Mouse (Mus musculus): ENCODE measurements around the gene Elmo2. TPM values are rescaled to one million over a fixed set of nuclear protein-coding genes. Genes with fewer than 3 reads are reported as not detected.

Elmo2 gene
- polyA plus RNA-seq, 2 experiments, result 77.7 to 83.0 TPM

GRCm38 (mm10) chr2:165323928-165324327, 2.4 kb downstream of the Elmo2 start:
- Histone ChIP-seq H3K27me3 (ENCODE audit: control insufficient read depth, insufficient read depth, low read length) (no peaks in the 10 kb centered on the region), H3K4me3 (replicated peaks; ENCODE audit: low read length) (no peak overlapping the region), H3K4me1 (ENCODE audit: control insufficient read depth, insufficient read depth, low read length) (peaks cover 22% of the 10 kb centered on the region), H3K4me2 (replicated peaks; ENCODE audit: low read depth, low read length, severe bottlenecking) (no peak overlapping the region), H3K9ac (ENCODE audit: low read depth, low read length, severe bottlenecking) (peak overlapping the region; percentile 36; the same call in 1 of the 2 replicates), H3K9me3 (ENCODE audit: control insufficient read depth, low read length) (no peaks in the 10 kb centered on the region), H3K27ac (replicated peaks; ENCODE audit: low read depth, low read length) (no peak overlapping the region), H3K36me3 (ENCODE audit: control insufficient read depth, insufficient read depth, low read length) (0 out of 2 replicates have a peak, but pooled peaks cover 4% of the 10 kb centered on the region)
- no peak for TF ChIP-seq POLR2A (IDR thresholded peaks at IDR 0.05; ENCODE audit: borderline replicate concordance, extremely low read depth, insufficient read depth, insufficient read length)
- no peak for DNase-seq (ENCODE audit: low spot score)
- ATAC-seq (ENCODE audit: low FRiP score, low read depth), result no peak
- 58% methylated on average over 5 of the region's 5 CpGs for WGBS

GRCm38 (mm10) chr2:165323484-165323883, 2.8 kb downstream of the Elmo2 start:
- 0 out of 2 replicates have a peak, but pooled peaks cover 4% of the 10 kb centered on the region for H3K36me3 ChIP-seq (ENCODE audit: control insufficient read depth, insufficient read depth, low read length)
- 71% methylated on average over 5 of the region's 5 CpGs for WGBS
- no peak overlapping the region for H3K27ac ChIP-seq (replicated peaks; ENCODE audit: low read depth, low read length)
- DNase-seq (ENCODE audit: low spot score) (no peak), ATAC-seq (ENCODE audit: low FRiP score, low read depth) (no peak)
- no peaks in the 10 kb centered on the region for H3K27me3 ChIP-seq (ENCODE audit: control insufficient read depth, insufficient read depth, low read length)
- H3K4me3 ChIP-seq (replicated peaks; ENCODE audit: low read length), result no peak overlapping the region
- no peak overlapping the region for H3K4me2 ChIP-seq (replicated peaks; ENCODE audit: low read depth, low read length, severe bottlenecking)
- H3K4me1 ChIP-seq (ENCODE audit: control insufficient read depth, insufficient read depth, low read length), result peaks cover 23% of the 10 kb centered on the region
- no peak for TF ChIP-seq POLR2A (IDR thresholded peaks at IDR 0.05; ENCODE audit: borderline replicate concordance, extremely low read depth, insufficient read depth, insufficient read length)
- no peaks in the 10 kb centered on the region for H3K9me3 ChIP-seq (ENCODE audit: control insufficient read depth, low read length)
- 0 out of 2 replicates have a peak overlapping the region, but pooled peaks have one; percentile 36 for H3K9ac ChIP-seq (ENCODE audit: low read depth, low read length, severe bottlenecking)

- Histone ChIP-seq H3K4me1 (ENCODE audit: control insufficient read depth, insufficient read depth, low read length) (peaks cover 33% of the 10 kb centered on the region), H3K9ac (ENCODE audit: low read depth, low read length, severe bottlenecking) (no peak overlapping the region), H3K27me3 (ENCODE audit: control insufficient read depth, insufficient read depth, low read length) (no peaks in the 10 kb centered on the region), H3K36me3 (ENCODE audit: control insufficient read depth, insufficient read depth, low read length) (0 out of 2 replicates have a peak, but pooled peaks cover 4% of the 10 kb centered on the region), H3K9me3 (ENCODE audit: control insufficient read depth, low read length) (no peaks in the 10 kb centered on the region), H3K4me2 (replicated peaks; ENCODE audit: low read depth, low read length, severe bottlenecking) (no peak overlapping the region), H3K27ac (replicated peaks; ENCODE audit: low read depth, low read length) (no peak overlapping the region), H3K4me3 (replicated peaks; ENCODE audit: low read length) (no peak overlapping the region)
- DNase-seq (ENCODE audit: low spot score) (no peak), ATAC-seq (ENCODE audit: low FRiP score, low read depth) (no peak)
- TF ChIP-seq POLR2A (IDR thresholded peaks at IDR 0.05; ENCODE audit: borderline replicate concordance, extremely low read depth, insufficient read depth, insufficient read length), result no peak
- 82% methylated on average over 22 of the region's 22 CpGs for WGBS
Observed at GRCm38 (mm10) chr2:165321981-165322735, 4.1 kb downstream of the Elmo2 start.

- H3K4me1 ChIP-seq (ENCODE audit: control insufficient read depth, insufficient read depth, low read length), result peaks cover 29% of the 10 kb centered on the region
- DNase-seq (ENCODE audit: low spot score) (no peak), ATAC-seq (ENCODE audit: low FRiP score, low read depth) (no peak)
- 0 out of 2 replicates have a peak, but pooled peaks cover 4% of the 10 kb centered on the region for H3K36me3 ChIP-seq (ENCODE audit: control insufficient read depth, insufficient read depth, low read length)
- H3K9ac ChIP-seq (ENCODE audit: low read depth, low read length, severe bottlenecking), result no peak overlapping the region
- H3K4me3 ChIP-seq (replicated peaks; ENCODE audit: low read length), result no peak overlapping the region
- no peaks in the 10 kb centered on the region for H3K27me3 ChIP-seq (ENCODE audit: control insufficient read depth, insufficient read depth, low read length)
- H3K27ac ChIP-seq (replicated peaks; ENCODE audit: low read depth, low read length), result no peak overlapping the region
- no peak overlapping the region for H3K4me2 ChIP-seq (replicated peaks; ENCODE audit: low read depth, low read length, severe bottlenecking)
- TF ChIP-seq POLR2A (IDR thresholded peaks at IDR 0.05; ENCODE audit: borderline replicate concordance, extremely low read depth, insufficient read depth, insufficient read length), result no peak
- no peaks in the 10 kb centered on the region for H3K9me3 ChIP-seq (ENCODE audit: control insufficient read depth, low read length)
- WGBS, result 70% methylated on average over 8 of the region's 8 CpGs
Observed at GRCm38 (mm10) chr2:165321381-165321888, 4.8 kb downstream of the Elmo2 start.

GRCm38 (mm10) chr2:165320531-165321150, 5.6 kb downstream of the Elmo2 start:
- ATAC-seq (ENCODE audit: low FRiP score, low read depth) (no peak), DNase-seq (ENCODE audit: low spot score) (peak; percentile 28)
- H3K4me1 ChIP-seq (ENCODE audit: control insufficient read depth, insufficient read depth, low read length), result peaks cover 28% of the 10 kb centered on the region
- no peaks in the 10 kb centered on the region for H3K9me3 ChIP-seq (ENCODE audit: control insufficient read depth, low read length)
- 72% methylated on average over 12 of the region's 12 CpGs for WGBS
- H3K4me3 ChIP-seq (replicated peaks; ENCODE audit: low read length), result no peak overlapping the region
- TF ChIP-seq POLR2A (IDR thresholded peaks at IDR 0.05; ENCODE audit: borderline replicate concordance, extremely low read depth, insufficient read depth, insufficient read length), result no peak
- no peaks in the 10 kb centered on the region for H3K27me3 ChIP-seq (ENCODE audit: control insufficient read depth, insufficient read depth, low read length)
- no peak overlapping the region for H3K27ac ChIP-seq (replicated peaks; ENCODE audit: low read depth, low read length)
- H3K9ac ChIP-seq (ENCODE audit: low read depth, low read length, severe bottlenecking), result no peak overlapping the region
- peaks cover 9% of the 10 kb centered on the region for H3K36me3 ChIP-seq (ENCODE audit: control insufficient read depth, insufficient read depth, low read length)
- H3K4me2 ChIP-seq (replicated peaks; ENCODE audit: low read depth, low read length, severe bottlenecking), result no peak overlapping the region

Measured in limb, embryonic 14.5 days (tissue).